8 mouse cellular contexts compared by ENCODE assay signal in the genomic region with DNA sequence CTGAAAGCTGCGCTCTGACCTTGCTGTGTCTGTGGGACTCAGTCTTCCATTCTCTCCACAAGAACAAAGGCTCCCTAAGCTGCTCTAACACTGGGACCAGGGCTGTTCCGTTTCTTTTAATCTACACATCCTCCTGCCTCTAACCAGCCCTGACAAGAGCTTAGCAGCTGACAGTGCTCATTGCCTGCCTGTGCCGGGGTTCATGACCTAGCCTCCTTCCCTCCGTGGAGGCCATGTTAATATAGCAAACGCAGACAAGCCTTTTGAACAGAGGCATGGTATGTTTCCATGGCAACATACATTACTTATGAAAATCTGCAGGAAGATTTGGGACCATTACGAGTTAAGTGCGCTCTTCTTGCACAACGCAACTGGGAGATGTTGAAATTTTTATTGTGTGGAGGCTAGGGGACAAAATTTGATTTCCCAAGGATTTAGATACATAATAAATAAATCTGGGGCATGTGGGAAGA. TPM values are rescaled to one million over a fixed set of nuclear protein-coding genes. Genes with fewer than 3 reads are reported as not detected.
DNase-seq lines count a peak whose midpoint lies in the region; ATAC-seq lines count a peak whose summit lies in the region.
"Had no signal": no experiment of that assay in that cellular context is flagged by ENCODE, and none has a peak within 500 bp of the region (broad histone marks: within the 10 kb centered on the region; RNA-seq: fewer than 3 reads in every experiment).

No protein-coding gene starts in this region.

- DNase-seq in brain, embryonic 18.5 days (ENCODE audit: low read depth, low spot score) = peak; percentile 61
- DNase-seq in embryonic facial prominence, embryonic 11.5 days (ENCODE audit: low spot score) = peak; percentile 60
- DNase-seq in cerebellum, postnatal 4 days (ENCODE audit: low spot score in 2 of 2) = no peak
- DNase-seq in thymus, postnatal 14 days = no peak
- DNase-seq in spleen, adult 18-20 months = no peak
- DNase-seq: adrenal gland, adult 8-10 months had no signal

- H3K27me3 ChIP-seq in embryonic facial prominence, embryonic 11.5 days (ENCODE audit: control insufficient read depth, insufficient read depth, low read length) = no peaks in the 10 kb centered on the region
- H3K27me3 ChIP-seq in hindbrain, embryonic 15.5 days = no peaks in the 10 kb centered on the region
- H3K27me3 ChIP-seq in midbrain, embryonic 15.5 days (replicated peaks) = no peaks in the 10 kb centered on the region

- no peaks in the 10 kb centered on the region for H3K4me1 ChIP-seq in embryonic facial prominence, embryonic 11.5 days (ENCODE audit: control insufficient read depth, insufficient read depth, low read length)
- H3K4me1 ChIP-seq in hindbrain, embryonic 15.5 days (replicated peaks) = peaks cover 49% of the 10 kb centered on the region
- peaks cover 55% of the 10 kb centered on the region for H3K4me1 ChIP-seq in midbrain, embryonic 15.5 days

- WGBS in embryonic facial prominence, embryonic 11.5 days = 37% methylated on average over 8 of the region's 8 CpGs
- 14% methylated on average over 8 of the region's 8 CpGs for WGBS in hindbrain, embryonic 15.5 days
- 7% methylated on average over 8 of the region's 8 CpGs for WGBS in midbrain, embryonic 15.5 days

- H3K36me3 ChIP-seq in embryonic facial prominence, embryonic 11.5 days (replicated peaks; ENCODE audit: control insufficient read depth, insufficient read depth, low read depth, low read length) = no peaks in the 10 kb centered on the region
- H3K36me3 ChIP-seq in hindbrain, embryonic 15.5 days = peaks cover 16% of the 10 kb centered on the region
- 0 out of 2 replicates have a peak, but pooled peaks cover 18% of the 10 kb centered on the region for H3K36me3 ChIP-seq in midbrain, embryonic 15.5 days (replicated peaks)

- H3K27ac ChIP-seq in embryonic facial prominence, embryonic 11.5 days (replicated peaks; ENCODE audit: low read depth, low read length) = no peak overlapping the region
- H3K27ac ChIP-seq in hindbrain, embryonic 15.5 days (replicated peaks) = peak overlapping the region; percentile 91
- peak overlapping the region; percentile 93 for H3K27ac ChIP-seq in midbrain, embryonic 15.5 days

- H3K9ac ChIP-seq in embryonic facial prominence, embryonic 11.5 days (replicated peaks; ENCODE audit: low read length) = no peak overlapping the region
- H3K9ac ChIP-seq in hindbrain, embryonic 15.5 days = 0 out of 2 replicates have a peak overlapping the region, but pooled peaks have one; percentile 19
- 0 out of 2 replicates have a peak overlapping the region, but pooled peaks have one; percentile 5 for H3K9ac ChIP-seq in midbrain, embryonic 15.5 days

- no peak overlapping the region for H3K4me3 ChIP-seq in embryonic facial prominence, embryonic 11.5 days (ENCODE audit: low read depth, low read length)
- no peak overlapping the region for H3K4me3 ChIP-seq in hindbrain, embryonic 15.5 days
- H3K4me3 ChIP-seq in midbrain, embryonic 15.5 days = no peak overlapping the region

- no peaks in the 10 kb centered on the region for H3K9me3 ChIP-seq in embryonic facial prominence, embryonic 11.5 days (replicated peaks; ENCODE audit: control insufficient read depth, low read length)
- no peaks in the 10 kb centered on the region for H3K9me3 ChIP-seq in hindbrain, embryonic 15.5 days
- H3K9me3 ChIP-seq in midbrain, embryonic 15.5 days = no peaks in the 10 kb centered on the region

- ATAC-seq in embryonic facial prominence, embryonic 11.5 days (replicated peaks; ENCODE audit: insufficient number of reproducible peaks, low FRiP score, low TSS enrichment, low read depth) = peak; percentile 88
- ATAC-seq in hindbrain, embryonic 15.5 days (ENCODE audit: low FRiP score, low read depth) = peak; percentile 66
- peak; percentile 90 for ATAC-seq in midbrain, embryonic 15.5 days (replicated peaks)

- no peak overlapping the region for H3K4me2 ChIP-seq in embryonic facial prominence, embryonic 11.5 days (ENCODE audit: low read depth, low read length)
- H3K4me2 ChIP-seq in hindbrain, embryonic 15.5 days = peak overlapping the region; percentile 35
- peak overlapping the region; percentile 36 for H3K4me2 ChIP-seq in midbrain, embryonic 15.5 days

RNA-seq across cellular contexts. Expression of gene Serpinh1, which starts 40.3 kb away (rescaled TPM):
- polyA plus RNA-seq in embryonic facial prominence, embryonic 11.5 days (2014; fragmentation: Nextera tagmentation; extraction: Ambion mirVana) = 373 and 399 TPM in 2 replicates
- polyA plus RNA-seq in hindbrain, embryonic 15.5 days (2015; fragmentation: Nextera tagmentation; extraction: Ambion mirVana) = 286 and 303 TPM in 2 replicates
- polyA plus RNA-seq in midbrain, embryonic 15.5 days (2015; fragmentation: Nextera tagmentation; extraction: Ambion mirVana) = 235 and 259 TPM in 2 replicates

RNA-seq across cellular contexts. Expression of gene Map6, which starts 45.5 kb away (rescaled TPM):
- polyA plus RNA-seq in embryonic facial prominence, embryonic 11.5 days (2014; fragmentation: Nextera tagmentation; extraction: Ambion mirVana) = 8.9 and 11.5 TPM in 2 replicates
- 139 and 155 TPM in 2 replicates for polyA plus RNA-seq in hindbrain, embryonic 15.5 days (2015; fragmentation: Nextera tagmentation; extraction: Ambion mirVana)
- polyA plus RNA-seq in midbrain, embryonic 15.5 days (2015; fragmentation: Nextera tagmentation; extraction: Ambion mirVana) = 153 and 155 TPM in 2 replicates

Comparison
In these comparisons a context has a peak if more than half of its experiments do, and no peak if none do; other contexts are left out.
1. DNase-seq: peak in brain, embryonic 18.5 days (single experiment) and embryonic facial prominence, embryonic 11.5 days (single experiment); none in cerebellum, postnatal 4 days (0 of 2), thymus, postnatal 14 days (single experiment) and spleen, adult 18-20 months (0 of 2).
2. RNA of gene Map6, which starts 45.5 kb away (polyA plus RNA-seq): 139 to 155 TPM in hindbrain, embryonic 15.5 days and 153 to 155 TPM in midbrain, embryonic 15.5 days; 8.9 to 11.5 TPM in embryonic facial prominence, embryonic 11.5 days; every median in the first group is over 10 times any median in the second.
3. Peak in every context shown above with its lines, with median percentiles within 50 percentile points of each other: ATAC-seq.